Mouse (Mus musculus) liver, postnatal 0 days (tissue): ENCODE measurements around the gene Paf1.

Experiments used
- CTCF ChIP-seq: sonication (generic); IDR thresholded peaks from 2 replicates; pipeline ENCODE4 v1.5.1; 2016; ENCODE audit warnings: antibody characterized with exemption, low read depth
- EP300 ChIP-seq: IDR thresholded peaks from 2 replicates; pipeline ENCODE4 v1.6.1; 2016; ENCODE audit warnings: antibody characterized with exemption, low read depth, mild to moderate bottlenecking

GRCm38 (mm10) chr7:28360291-28360690 is 32.5 kb upstream of the Paf1 start:
- no peak for TF ChIP-seq CTCF
- TF ChIP-seq EP300 = no peak
